Mouse (Mus musculus) limb, embryonic 14.5 days (tissue): ENCODE results near the gene Zic2. TPM values are rescaled to one million over a fixed set of nuclear protein-coding genes. Genes with fewer than 3 reads are reported as not detected.
A peak's percentile ranks its signal among the peaks of the same experiment; 100 is the strongest.
"Not testable (repeated sequence)": the region's sequence is repeated elsewhere in the genome, so short reads cannot be mapped to it uniquely, and the experiment has no call there.

Experiments used
- ATAC-seq: fragments of 200-750 bp; cut with Nextera tagmentation; 2 replicates; pipeline ENCODE4 v1.8.0; 2017; ENCODE audit warnings: low read depth, moderate number of reproducible peaks, moderate TSS enrichment; ENCODE audit not compliant: low FRiP score
- DNase-seq: peaks from one replicate; pipeline ENCODE4 v3.0.0-alpha.2; 2015; ENCODE audit warnings: low spot score
- H3K27ac ChIP-seq: fragments of 300-500 bp; sonication (generic); replicated peaks from 2 replicates; pipeline ENCODE4 v1.5.1; 2014; ENCODE audit warnings: low read depth, mild to moderate bottlenecking, low read length, moderate library complexity, mixed read lengths
- H3K27me3 ChIP-seq: fragments of 300-500 bp; sonication (generic); 2 replicates; pipeline ENCODE4 v1.6.1; 2014; ENCODE audit warnings: low read length, mixed read lengths; ENCODE audit not compliant: control insufficient read depth, insufficient read depth
- H3K36me3 ChIP-seq: fragments of 300-500 bp; sonication (generic); 2 replicates; pipeline ENCODE4 v1.6.1; 2014; ENCODE audit warnings: mild to moderate bottlenecking, low read length, moderate library complexity, mixed read lengths; ENCODE audit not compliant: control insufficient read depth, insufficient read depth
- H3K4me1 ChIP-seq: fragments of 300-500 bp; sonication (generic); 2 replicates; pipeline ENCODE4 v1.6.1; 2014; ENCODE audit warnings: antibody characterized with exemption, low read length, mixed read lengths; ENCODE audit not compliant: control insufficient read depth, insufficient read depth
- H3K4me2 ChIP-seq: fragments of 300-500 bp; sonication (generic); replicated peaks from 2 replicates; pipeline ENCODE4 v1.6.1; 2014; ENCODE audit warnings: low read depth, mild to moderate bottlenecking, low read length, moderate library complexity; ENCODE audit not compliant: severe bottlenecking
- H3K4me3 ChIP-seq: fragments of 300-500 bp; sonication (generic); replicated peaks from 2 replicates; pipeline ENCODE4 v1.5.1; 2014; ENCODE audit warnings: low read length
- H3K9ac ChIP-seq: fragments of 300-500 bp; sonication (generic); 2 replicates; pipeline ENCODE4 v1.6.1; 2014; ENCODE audit warnings: mild to moderate bottlenecking, low read depth, low read length, moderate library complexity; ENCODE audit not compliant: severe bottlenecking
- H3K9me3 ChIP-seq: fragments of 300-500 bp; sonication (generic); 2 replicates; pipeline ENCODE4 v1.6.1; 2016; ENCODE audit warnings: low read length; ENCODE audit not compliant: control insufficient read depth
- POLR2A ChIP-seq: fragments of 200-500 bp; IDR thresholded peaks from 2 replicates; pipeline ENCODE4 v1.8.0; 2012; ENCODE audit warnings: inconsistent platforms, mild to moderate bottlenecking, moderate library complexity, borderline replicate concordance; ENCODE audit not compliant: insufficient read depth, insufficient read length; ENCODE audit errors: extremely low read depth
- WGBS: fragments of 180-500 bp; shearing (Covaris S2); extraction: QIAGEN DNeasy Blood & Tissue Kit; methylation state at CpG from one replicate; pipeline ENCODE4 v1.1.7; 2014; 5-methylcytosine and 5-hydroxymethylcytosine counted together
- polyA plus RNA-seq, 2 experiments: library from polyadenylated mRNA; depleted of rRNA in 1 of 2; stranded (reverse) in 1 of 2; unstranded in 1 of 2; fragments of >200 nt; fragmentation: Nextera tagmentation in 1 of 2; extraction: Ambion mirVana in 1 of 2; gene quantifications; 2 replicates each; pipeline versions ENCODE4 v1.2.1 to v1.2.3; 2012 to 2014

Gene Zic2
- polyA plus RNA-seq, 2 experiments: 0.80 to 4.0 TPM

GRCm38 (mm10) chr14:122452701-122453387 lies 22.4 kb upstream of the Zic2 start:
- TF ChIP-seq POLR2A: no peak
- Histone ChIP-seq H3K27ac (no peak overlapping the region), H3K36me3 (no peaks in the 10 kb centered on the region), H3K4me1 (peaks cover 15% of the 10 kb centered on the region), H3K4me2 (peak overlapping the region; percentile 38; the same call in 1 of the 2 replicates), H3K27me3 (peaks cover 73% of the 10 kb centered on the region), H3K4me3 (peak overlapping the region; percentile 23; the same call in 1 of the 2 replicates), H3K9ac (no peak overlapping the region), H3K9me3 (no peaks in the 10 kb centered on the region)
- WGBS: 25% methylated on average over 13 of the region's 13 CpGs
- DNase-seq (no peak), ATAC-seq (no peak)

- ATAC-seq (peak; percentile 32; the same call in 1 of the 2 replicates), DNase-seq (no peak)
- peaks cover 15% of the 10 kb centered on the region for H3K4me1 ChIP-seq
Measured at GRCm38 (mm10) chr14:122453388-122453995, 21.7 kb upstream of the Zic2 start.

GRCm38 (mm10) chr14:122453996-122454738 lies 21.1 kb upstream of the Zic2 start:
- no peak for DNase-seq
- peaks cover 63% of the 10 kb centered on the region for H3K27me3 ChIP-seq
- no peaks in the 10 kb centered on the region for H3K9me3 ChIP-seq
- no peak for ATAC-seq
- peak overlapping the region; percentile 38 for H3K4me2 ChIP-seq
- H3K4me3 ChIP-seq: peak overlapping the region; percentile 23
- no peaks in the 10 kb centered on the region for H3K36me3 ChIP-seq
- no peak for TF ChIP-seq POLR2A
- no peak overlapping the region for H3K9ac ChIP-seq
- H3K4me1 ChIP-seq: peaks cover 15% of the 10 kb centered on the region
- H3K27ac ChIP-seq: no peak overlapping the region
- WGBS: 15% methylated on average over 12 of the region's 12 CpGs

More at GRCm38 (mm10) chr14:122453388-122453995, 21.7 kb upstream of the Zic2 start:
- H3K4me3 ChIP-seq: peak overlapping the region; percentile 23
- no peak overlapping the region for H3K9ac ChIP-seq
- H3K27ac ChIP-seq: no peak overlapping the region
- no peaks in the 10 kb centered on the region for H3K9me3 ChIP-seq
- peak overlapping the region; percentile 38 for H3K4me2 ChIP-seq
- no peaks in the 10 kb centered on the region for H3K36me3 ChIP-seq
- no peak for TF ChIP-seq POLR2A
- 5% methylated on average over 32 of the region's 32 CpGs for WGBS
- peaks cover 70% of the 10 kb centered on the region for H3K27me3 ChIP-seq

GRCm38 (mm10) chr14:122454901-122455561 lies 20.2 kb upstream of the Zic2 start:
- WGBS: 72% methylated on average over 10 of the region's 10 CpGs
- Histone ChIP-seq H3K9me3 (no peaks in the 10 kb centered on the region), H3K4me3 (no peak overlapping the region), H3K4me1 (peaks cover 15% of the 10 kb centered on the region), H3K9ac (no peak overlapping the region), H3K27ac (no peak overlapping the region), H3K36me3 (no peaks in the 10 kb centered on the region), H3K27me3 (peaks cover 55% of the 10 kb centered on the region), H3K4me2 (no peak overlapping the region)
- ATAC-seq (no peak), DNase-seq (no peak)
- TF ChIP-seq POLR2A: no peak

- H3K4me3 ChIP-seq: no peak overlapping the region
- peaks cover 10% of the 10 kb centered on the region for H3K4me1 ChIP-seq
- no peak for TF ChIP-seq POLR2A
- DNase-seq: no peak
- WGBS: 58% methylated on average over 4 of the region's 4 CpGs
- no peaks in the 10 kb centered on the region for H3K36me3 ChIP-seq
- ATAC-seq: no peak
- H3K4me2 ChIP-seq: no peak overlapping the region
- peaks cover 49% of the 10 kb centered on the region for H3K27me3 ChIP-seq
- H3K9ac ChIP-seq: no peak overlapping the region
- H3K9me3 ChIP-seq: no peaks in the 10 kb centered on the region
- no peak overlapping the region for H3K27ac ChIP-seq
Measured at GRCm38 (mm10) chr14:122455562-122455958, 19.7 kb upstream of the Zic2 start.

- not testable (repeated sequence) for H3K4me2 ChIP-seq, H3K9ac ChIP-seq, ATAC-seq, H3K4me1 ChIP-seq, H3K9me3 ChIP-seq, H3K4me3 ChIP-seq, DNase-seq, H3K27ac ChIP-seq, H3K36me3 ChIP-seq
- 78% methylated on average over 4 of the region's 12 CpGs for WGBS
- H3K27me3 ChIP-seq: peaks cover 42% of the 10 kb centered on the region
Measured at GRCm38 (mm10) chr14:122459332-122459731, 15.9 kb upstream of the Zic2 start.
